Mouse (Mus musculus): ENCODE data around the gene Gm3336. TPM values are rescaled to one million over a fixed set of nuclear protein-coding genes. Genes with fewer than 3 reads are reported as not detected.

The Gm3336 gene
- polyA plus RNA-seq, 1 experiment from 2014 or later: 1.9 TPM

- Histone ChIP-seq H3K9me3 (no peaks in the 10 kb centered on the region), H3K27me3 (replicated peaks) (peaks cover 59% of the 10 kb centered on the region), H3K9ac (no peak overlapping the region), H3K36me3 (no peaks in the 10 kb centered on the region), H3K4me3 (replicated peaks) (no peak overlapping the region), H3K27ac (no peak overlapping the region), H3K4me2 (no peak overlapping the region), H3K4me1 (peaks cover 14% of the 10 kb centered on the region)
- no peak for ATAC-seq (ENCODE audit: insufficient read depth, low FRiP score, low read depth)
- 46% methylated on average over 11 of the region's 11 CpGs for WGBS
These were observed 23.8 kb downstream of the Gm3336 start for GRCm38 (mm10) chr8:70742176-70742575.

GRCm38 (mm10) chr8:70742981-70743655 is 24.8 kb downstream of the Gm3336 start:
- 6% methylated on average over 38 of the region's 38 CpGs for WGBS
- H3K9me3 ChIP-seq: no peaks in the 10 kb centered on the region
- H3K4me3 ChIP-seq (replicated peaks): peak overlapping the region; percentile 5; the same call in 1 of the 2 replicates
- H3K9ac ChIP-seq: no peak overlapping the region
- peak overlapping the region; percentile 54 for H3K4me2 ChIP-seq
- no peaks in the 10 kb centered on the region for H3K36me3 ChIP-seq
- ATAC-seq (ENCODE audit: insufficient read depth, low FRiP score, low read depth): no peak
- peaks cover 67% of the 10 kb centered on the region for H3K27me3 ChIP-seq (replicated peaks)
- no peak overlapping the region for H3K27ac ChIP-seq
- peaks cover 14% of the 10 kb centered on the region for H3K4me1 ChIP-seq

- 5% methylated on average over 48 of the region's 48 CpGs for WGBS
- peaks cover 67% of the 10 kb centered on the region for H3K27me3 ChIP-seq (replicated peaks)
- H3K27ac ChIP-seq: no peak overlapping the region
- H3K4me2 ChIP-seq: peak overlapping the region; percentile 54
- H3K36me3 ChIP-seq: no peaks in the 10 kb centered on the region
- ATAC-seq (ENCODE audit: insufficient read depth, low FRiP score, low read depth): 0 out of 2 replicates have a peak, but pooled peaks have one; percentile 11
- no peaks in the 10 kb centered on the region for H3K9me3 ChIP-seq
- no peak overlapping the region for H3K9ac ChIP-seq
- peaks cover 14% of the 10 kb centered on the region for H3K4me1 ChIP-seq
- H3K4me3 ChIP-seq (replicated peaks): peak overlapping the region; percentile 22
These were observed 25.6 kb downstream of the Gm3336 start for GRCm38 (mm10) chr8:70743656-70744590.

- no peak overlapping the region for H3K9ac ChIP-seq
- WGBS: 48% methylated on average over 11 of the region's 11 CpGs
- H3K27ac ChIP-seq: no peak overlapping the region
- no peak overlapping the region for H3K4me2 ChIP-seq
- no peak overlapping the region for H3K4me3 ChIP-seq (replicated peaks)
- ATAC-seq (ENCODE audit: insufficient read depth, low FRiP score, low read depth): no peak
- no peaks in the 10 kb centered on the region for H3K36me3 ChIP-seq
- H3K9me3 ChIP-seq: no peaks in the 10 kb centered on the region
- H3K4me1 ChIP-seq: peaks cover 14% of the 10 kb centered on the region
- peaks cover 67% of the 10 kb centered on the region for H3K27me3 ChIP-seq (replicated peaks)
These were observed 26.5 kb downstream of the Gm3336 start for GRCm38 (mm10) chr8:70744806-70745205.

- H3K4me2 ChIP-seq: no peak overlapping the region
- no peak overlapping the region for H3K9ac ChIP-seq
- H3K27me3 ChIP-seq (replicated peaks): peaks cover 67% of the 10 kb centered on the region
- H3K4me3 ChIP-seq (replicated peaks): no peak overlapping the region
- H3K9me3 ChIP-seq: no peaks in the 10 kb centered on the region
- no peaks in the 10 kb centered on the region for H3K36me3 ChIP-seq
- peaks cover 14% of the 10 kb centered on the region for H3K4me1 ChIP-seq
- WGBS: 47% methylated on average over 19 of the region's 19 CpGs
- no peak for ATAC-seq (ENCODE audit: insufficient read depth, low FRiP score, low read depth)
- H3K27ac ChIP-seq: no peak overlapping the region
These were observed 27.4 kb downstream of the Gm3336 start for GRCm38 (mm10) chr8:70745691-70746220.

- Histone ChIP-seq H3K27ac (no peak overlapping the region), H3K4me1 (peaks cover 14% of the 10 kb centered on the region), H3K36me3 (no peaks in the 10 kb centered on the region), H3K9me3 (no peaks in the 10 kb centered on the region), H3K4me3 (replicated peaks) (no peak overlapping the region), H3K27me3 (replicated peaks) (peaks cover 67% of the 10 kb centered on the region), H3K4me2 (no peak overlapping the region), H3K9ac (no peak overlapping the region)
- no peak for ATAC-seq (ENCODE audit: insufficient read depth, low FRiP score, low read depth)
- 58% methylated on average over 9 of the region's 9 CpGs for WGBS
These were observed 28.3 kb downstream of the Gm3336 start for GRCm38 (mm10) chr8:70746676-70747075.

- no peak for ATAC-seq (ENCODE audit: insufficient read depth, low FRiP score, low read depth)
- WGBS: 84% methylated on average over 18 of the region's 18 CpGs
These were observed 29.0 kb downstream of the Gm3336 start for GRCm38 (mm10) chr8:70747211-70747890.

GRCm38 (mm10) chr8:70748246-70749096 is 30.1 kb downstream of the Gm3336 start:
- Histone ChIP-seq H3K27ac (no peak overlapping the region), H3K4me2 (no peak overlapping the region), H3K36me3 (no peaks in the 10 kb centered on the region), H3K4me3 (replicated peaks) (no peak overlapping the region), H3K9ac (no peak overlapping the region), H3K4me1 (peaks cover 20% of the 10 kb centered on the region), H3K9me3 (no peaks in the 10 kb centered on the region), H3K27me3 (replicated peaks) (peaks cover 49% of the 10 kb centered on the region)
- 84% methylated on average over 23 of the region's 23 CpGs for WGBS
- ATAC-seq (ENCODE audit: insufficient read depth, low FRiP score, low read depth): no peak

More at GRCm38 (mm10) chr8:70747211-70747890, 29.0 kb downstream of the Gm3336 start:
- Histone ChIP-seq H3K9ac (no peak overlapping the region), H3K4me2 (no peak overlapping the region), H3K4me3 (replicated peaks) (no peak overlapping the region), H3K27me3 (replicated peaks) (peaks cover 60% of the 10 kb centered on the region), H3K9me3 (no peaks in the 10 kb centered on the region), H3K36me3 (no peaks in the 10 kb centered on the region), H3K27ac (no peak overlapping the region), H3K4me1 (peaks cover 16% of the 10 kb centered on the region)

- Histone ChIP-seq H3K36me3 (no peaks in the 10 kb centered on the region), H3K27me3 (replicated peaks) (peaks cover 42% of the 10 kb centered on the region), H3K4me3 (replicated peaks) (no peak overlapping the region), H3K9ac (no peak overlapping the region), H3K4me2 (no peak overlapping the region), H3K27ac (no peak overlapping the region), H3K4me1 (peaks cover 14% of the 10 kb centered on the region; the same call in 1 of the 2 replicates), H3K9me3 (no peaks in the 10 kb centered on the region)
- WGBS: 79% methylated on average over 19 of the region's 19 CpGs
- ATAC-seq (ENCODE audit: insufficient read depth, low FRiP score, low read depth): no peak
These were observed 30.8 kb downstream of the Gm3336 start for GRCm38 (mm10) chr8:70749097-70749674.

GRCm38 (mm10) chr8:70750128-70750680 is 31.9 kb downstream of the Gm3336 start:
- Histone ChIP-seq H3K4me3 (replicated peaks) (no peak overlapping the region), H3K36me3 (no peaks in the 10 kb centered on the region), H3K4me2 (no peak overlapping the region), H3K27ac (no peak overlapping the region), H3K27me3 (replicated peaks) (peaks cover 32% of the 10 kb centered on the region), H3K4me1 (peaks cover 17% of the 10 kb centered on the region), H3K9ac (no peak overlapping the region), H3K9me3 (no peaks in the 10 kb centered on the region)
- whole genome bisulfite sequencing: 80% methylated on average over 13 of the region's 13 CpGs
- ATAC-seq (ENCODE audit: insufficient read depth, low FRiP score, low read depth): no peak
